Mouse (Mus musculus): ENCODE data around the gene Rassf8.

DNA sequence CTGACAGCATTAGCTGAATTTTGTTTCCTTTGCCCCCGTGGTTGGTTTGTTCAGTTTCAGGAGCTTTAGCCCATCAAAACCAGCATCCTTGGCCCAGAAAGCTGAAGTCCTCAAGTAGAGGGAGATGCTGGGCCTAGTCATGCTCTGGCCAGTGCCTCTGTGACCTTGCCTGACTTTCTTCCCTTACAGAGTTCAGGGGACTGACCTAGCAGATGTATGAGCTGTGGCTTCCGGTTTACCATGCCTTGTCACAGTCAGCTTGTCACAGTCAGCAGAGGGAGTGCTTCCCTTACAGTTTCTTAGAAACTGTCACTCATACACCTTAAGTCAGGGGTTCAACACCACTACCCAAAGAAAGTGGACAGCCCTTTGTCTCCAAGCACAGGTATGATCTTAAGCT, 113.8 kb downstream of the Rassf8 start:
- no peak for TF ChIP-seq POLR2A (IDR thresholded peaks at IDR 0.05; ENCODE audit: borderline replicate concordance, extremely low read depth, insufficient read depth, insufficient read length, poor library complexity, severe bottlenecking)
- TF ChIP-seq CTCF (IDR thresholded peaks at IDR 0.05; ENCODE audit: borderline replicate concordance, extremely low read depth, insufficient read depth, insufficient read length) = no peak
